Mouse (Mus musculus): ENCODE data around the gene Pithd1.

Gene Pithd1

GRCm38 (mm10) chr4:135986943-135987710 lies at the start of gene Pithd1:
Pithd1 (minus strand) TSS chr4:135987264.
- DNase-seq (ENCODE audit: low read depth), result peak; percentile 84

DNA sequence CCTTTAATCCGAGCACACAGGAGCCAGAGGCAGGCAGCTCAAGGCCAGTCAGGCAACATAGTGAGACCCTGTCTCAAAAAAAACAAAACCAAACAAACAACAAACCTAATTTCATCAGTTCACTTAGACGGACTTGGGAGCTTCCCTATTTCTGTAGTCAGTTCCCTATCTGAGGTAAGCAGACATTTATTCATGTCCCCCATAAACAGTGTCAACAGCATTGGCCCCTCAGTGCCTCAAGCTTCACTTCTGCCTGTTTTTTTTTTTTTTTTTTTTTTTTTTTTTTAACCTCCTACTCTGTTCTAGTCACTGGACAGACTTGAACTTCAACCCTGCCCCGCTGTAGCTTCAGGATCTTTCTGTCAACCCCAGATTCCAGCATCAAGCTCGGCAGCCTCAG lies 48.0 kb upstream of the Pithd1 start:
- DNase-seq (ENCODE audit: low read depth), result no peak

DNA sequence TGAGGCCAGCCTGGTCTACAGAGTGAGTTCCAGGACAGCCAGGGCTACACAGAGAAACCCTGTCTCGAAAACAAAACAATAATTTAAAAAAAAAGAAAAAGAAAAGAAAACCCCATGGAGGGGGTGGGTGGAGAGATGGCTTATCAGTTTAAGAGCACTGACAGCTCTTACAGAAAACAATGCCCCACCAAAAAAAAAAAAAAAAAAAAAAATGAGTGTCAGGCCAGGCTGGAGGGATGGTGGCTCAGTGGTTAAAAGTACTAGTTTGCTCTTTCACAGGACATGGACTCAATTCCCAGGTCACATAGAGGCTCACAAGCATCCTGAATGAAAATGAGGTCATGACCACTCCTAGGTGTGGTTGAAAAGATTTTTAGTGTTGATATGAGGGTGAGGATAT lies 46.2 kb upstream of the Pithd1 start:
- DNase-seq (ENCODE audit: low read depth), result no peak

GRCm38 (mm10) chr4:136030968-136031909 lies 44.2 kb upstream of the Pithd1 start:
- no peak for DNase-seq (ENCODE audit: low read depth)

DNA sequence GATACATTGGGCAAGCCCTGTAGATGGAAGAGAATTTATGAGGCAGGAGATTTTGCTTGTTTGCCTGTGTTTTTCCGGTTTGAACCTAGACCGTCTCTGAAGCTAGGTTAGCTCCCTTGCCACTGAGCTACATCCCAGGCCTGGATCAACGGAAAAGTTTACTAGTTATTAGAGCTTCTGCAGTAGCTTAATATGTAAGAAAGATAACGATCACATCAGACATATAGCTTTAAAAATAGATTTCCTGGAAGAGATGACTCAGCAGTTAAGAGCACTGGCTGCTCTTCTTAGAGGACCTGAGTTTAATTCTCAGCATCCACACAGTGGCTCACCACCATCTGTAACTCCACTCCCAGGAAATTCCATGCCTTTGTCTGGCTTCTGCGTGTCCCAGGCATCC lies 41.6 kb upstream of the Pithd1 start:
- no peak for DNase-seq (ENCODE audit: low read depth)

DNA sequence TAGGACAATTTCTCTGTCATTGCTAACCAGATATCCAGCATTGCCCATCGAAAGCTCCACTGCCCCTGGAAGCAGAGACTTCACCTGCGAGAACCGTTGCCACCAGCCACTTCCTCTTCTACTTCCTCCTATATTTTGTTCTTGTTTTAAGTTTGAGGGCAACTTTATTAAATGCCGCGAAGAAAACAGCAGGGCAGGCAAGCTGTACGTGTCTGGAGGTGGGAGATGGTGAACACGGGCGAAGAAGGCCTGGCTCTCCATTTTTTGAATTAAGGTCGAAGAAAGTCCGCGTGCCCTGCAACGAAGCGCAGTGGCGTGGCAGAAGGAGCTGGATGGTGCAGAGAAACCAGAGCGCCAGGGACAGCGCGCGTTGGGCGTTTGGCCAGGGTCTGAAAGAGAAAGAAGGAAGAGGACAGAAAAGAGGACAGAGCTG lies 41.1 kb upstream of the Pithd1 start:
- no peak for DNase-seq (ENCODE audit: low read depth)

DNA sequence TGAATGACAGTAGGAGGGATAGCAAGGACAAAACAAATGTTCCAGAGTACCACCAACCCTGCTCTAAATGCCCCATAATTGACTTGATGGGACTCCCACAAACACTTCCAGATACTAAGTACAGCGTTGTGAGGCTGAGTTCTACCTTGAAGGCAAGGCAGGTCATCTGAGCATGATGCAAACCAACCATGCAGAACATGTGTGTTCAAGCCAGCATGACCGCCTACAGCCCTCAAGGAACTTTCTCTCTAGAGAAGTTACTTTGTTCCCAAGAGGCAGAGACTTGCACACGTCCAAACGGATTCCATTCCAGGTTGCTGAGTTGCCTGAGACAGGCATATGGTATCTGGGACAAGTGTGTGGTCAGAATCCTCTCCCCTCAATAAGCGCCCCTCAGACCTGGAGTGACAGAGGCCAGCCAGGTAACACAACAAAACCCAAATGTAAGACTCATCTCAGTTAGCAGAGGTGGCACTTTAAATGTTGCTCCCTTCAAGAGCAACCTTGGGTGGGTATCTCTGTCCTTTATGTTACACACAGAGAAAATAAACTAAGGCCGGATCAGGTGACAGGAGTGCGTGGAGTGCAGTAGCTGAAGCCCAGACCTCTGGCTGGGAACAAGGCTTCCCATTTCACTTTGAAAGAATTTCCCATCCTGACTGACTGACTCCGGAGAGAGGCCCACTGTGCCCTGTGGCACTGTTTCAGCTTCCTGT lies 40.5 kb upstream of the Pithd1 start:
- DNase-seq (ENCODE audit: low read depth), result no peak

- no peak for DNase-seq (ENCODE audit: low read depth)
These were observed 38.3 kb upstream of the Pithd1 start for GRCm38 (mm10) chr4:136025350-136025749.

DNA sequence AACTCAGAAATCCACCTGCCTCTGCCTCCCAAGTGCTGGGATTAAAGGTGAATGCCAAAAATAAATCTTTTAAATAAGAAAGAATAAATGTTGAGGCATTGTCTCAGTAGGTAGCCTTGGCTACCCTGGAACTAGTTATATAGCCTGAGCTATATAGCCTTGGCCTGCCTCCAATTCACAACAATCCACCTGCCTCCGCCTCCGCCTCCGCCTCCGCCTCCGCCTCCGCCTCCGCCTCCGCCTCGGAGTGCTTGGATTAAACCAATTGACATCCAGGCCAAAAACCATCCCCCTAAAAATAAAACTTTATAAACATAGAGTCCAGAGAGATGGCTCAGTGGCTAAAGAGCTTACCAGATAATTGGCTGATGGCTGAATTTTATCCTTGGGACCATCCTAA lies 35.9 kb upstream of the Pithd1 start:
- DNase-seq (ENCODE audit: low read depth), result no peak

- DNase-seq (ENCODE audit: low read depth), result peak; percentile 99
These were observed 34.5 kb upstream of the Pithd1 start, which contains the start of gene Eloa for GRCm38 (mm10) chr4:136021549-136022047. Eloa (minus strand) TSS chr4:136021763.

DNA sequence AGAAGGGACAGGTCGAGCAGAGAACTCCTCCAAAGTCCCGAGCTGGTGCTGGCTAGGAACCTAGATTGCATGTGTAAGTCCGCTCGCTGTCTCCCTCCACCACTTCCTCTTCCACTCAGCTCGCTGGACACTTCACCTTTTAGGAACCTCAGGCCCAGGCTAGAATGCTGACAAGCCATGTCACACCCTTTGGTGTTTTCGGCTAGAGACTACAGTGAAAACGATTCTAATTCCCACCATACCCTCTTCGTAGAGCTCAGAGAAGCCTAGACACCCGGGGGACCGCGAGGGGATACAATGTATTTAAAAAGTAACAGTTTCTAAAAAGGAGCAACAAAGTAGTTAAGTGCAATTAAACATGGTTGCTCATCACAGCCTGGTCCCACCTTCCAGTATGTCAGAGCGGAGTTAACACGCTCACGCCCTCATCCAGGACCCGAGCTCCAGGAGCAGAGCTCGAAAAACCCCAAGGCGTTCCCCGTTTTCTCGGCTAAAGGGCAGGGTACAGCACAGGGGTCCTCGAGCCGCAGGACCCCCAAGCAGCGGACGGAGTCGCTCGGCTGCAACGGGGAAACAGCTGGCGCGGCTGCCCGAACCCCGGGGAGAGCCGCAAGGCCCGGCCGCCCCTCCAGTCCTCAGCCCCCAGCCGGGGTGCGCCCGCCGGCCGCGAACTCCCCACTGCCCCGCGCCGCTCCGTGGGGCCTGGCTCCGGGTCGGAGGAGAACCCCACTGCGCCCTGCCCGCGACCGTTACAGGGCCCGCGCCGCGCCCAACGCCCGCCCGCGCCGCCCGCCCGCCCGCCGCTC lies 33.9 kb upstream of the Pithd1 start:
- peak; percentile 53 for DNase-seq (ENCODE audit: low read depth)

GRCm38 (mm10) chr4:136016059-136016602 lies 29.1 kb upstream of the Pithd1 start:
- no peak for DNase-seq (ENCODE audit: low read depth)

DNA sequence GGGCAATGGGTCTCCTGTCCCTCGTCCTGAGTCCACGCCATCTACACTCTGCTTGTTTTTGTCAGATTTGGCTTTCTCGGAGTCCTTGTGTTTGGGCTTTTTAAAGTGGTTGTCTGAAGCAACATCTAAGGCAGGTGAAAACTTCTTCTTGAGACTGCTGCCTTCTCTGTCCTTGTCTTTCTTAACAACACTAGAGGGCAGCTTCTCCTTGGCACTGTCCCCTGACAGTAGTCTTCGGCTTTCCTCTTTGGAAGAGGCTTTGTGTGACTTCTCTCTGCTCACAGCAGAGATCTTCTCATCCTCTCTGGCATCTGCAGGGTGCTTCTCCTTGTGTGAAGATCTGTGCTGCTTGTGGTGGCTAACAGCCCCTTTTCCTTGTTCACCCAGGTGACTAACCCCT lies 23.5 kb upstream of the Pithd1 start:
- DNase-seq (ENCODE audit: low read depth), result no peak

DNA sequence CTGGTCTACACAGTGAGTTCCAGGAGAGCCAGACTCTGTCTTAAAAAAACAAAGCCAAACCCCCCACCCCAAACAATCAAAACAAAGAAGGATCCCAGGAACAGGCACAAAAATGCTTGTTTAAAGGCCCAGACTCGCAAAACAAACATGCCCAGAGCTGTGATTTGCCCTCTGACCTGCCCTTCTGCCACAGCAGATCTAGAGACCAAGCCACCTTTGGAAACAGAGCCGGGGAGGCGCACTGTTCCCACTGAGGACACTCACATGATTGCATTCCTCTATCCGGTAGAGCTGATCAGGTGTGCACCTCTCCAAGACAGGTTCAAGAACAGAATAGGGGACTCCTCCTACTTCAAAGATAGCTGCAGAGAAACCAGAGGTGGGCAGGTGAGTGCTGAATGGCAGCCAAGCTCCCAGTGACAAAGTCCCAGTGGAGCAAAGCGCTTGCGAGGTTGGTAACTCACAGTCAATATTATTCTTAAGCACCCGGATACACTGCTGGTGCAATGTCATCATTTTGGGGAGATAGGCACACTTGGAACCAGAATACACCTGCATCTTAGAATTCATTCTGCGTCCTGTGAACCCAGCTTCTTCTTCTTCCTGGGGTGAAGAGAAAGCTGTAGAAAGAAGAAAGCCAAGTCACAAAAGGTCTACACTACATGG lies 21.9 kb upstream of the Pithd1 start:
- no peak for DNase-seq (ENCODE audit: low read depth)

GRCm38 (mm10) chr4:136006821-136007220 lies 19.8 kb upstream of the Pithd1 start:
- DNase-seq (ENCODE audit: low read depth), result no peak

DNA sequence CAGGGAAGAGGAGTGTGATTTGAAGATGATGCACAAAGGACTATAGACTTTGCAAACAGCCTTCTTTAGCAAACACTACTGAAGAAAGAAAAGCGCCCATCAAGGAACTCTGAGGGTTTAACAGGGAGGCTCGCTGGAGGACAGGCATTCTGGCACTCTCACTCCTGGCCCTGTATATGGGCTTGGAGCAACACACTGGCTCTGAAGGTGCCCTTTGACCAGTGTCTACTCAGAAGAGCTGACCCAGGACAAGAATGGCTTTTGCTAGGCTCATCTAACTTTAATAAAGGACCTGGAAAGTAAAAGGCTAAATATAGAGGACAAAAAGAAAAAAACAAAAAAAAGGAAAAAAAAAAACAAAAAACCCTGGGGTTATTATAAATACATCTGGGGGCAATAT lies 17.9 kb upstream of the Pithd1 start:
- DNase-seq (ENCODE audit: low read depth), result no peak

- DNase-seq (ENCODE audit: low read depth), result no peak
These were observed 17.1 kb upstream of the Pithd1 start for GRCm38 (mm10) chr4:136004107-136004675.

GRCm38 (mm10) chr4:135995118-135995517 lies 8.1 kb upstream of the Pithd1 start:
- DNase-seq (ENCODE audit: low read depth), result no peak

DNA sequence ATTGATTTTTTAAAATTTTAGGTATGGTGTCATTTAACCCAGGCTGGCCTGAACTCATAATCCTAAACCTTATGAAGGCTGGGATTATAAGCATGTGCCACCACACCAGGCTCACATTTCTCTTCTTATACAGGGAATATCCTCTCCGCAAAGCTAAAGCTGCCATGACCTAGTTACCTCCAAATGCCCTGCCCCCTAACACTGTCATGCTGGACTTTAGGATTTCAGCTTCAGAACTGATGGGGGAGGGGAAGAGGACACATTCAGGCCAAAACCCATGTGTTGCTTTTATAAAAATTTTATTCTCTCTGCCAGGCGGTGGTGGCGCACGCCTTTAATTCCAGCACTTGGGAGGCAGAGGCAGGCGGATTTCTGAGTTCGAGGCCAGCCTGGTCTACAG lies 6.9 kb upstream of the Pithd1 start:
- no peak for DNase-seq (ENCODE audit: low read depth)

- no peak for DNase-seq (ENCODE audit: low read depth)
These were observed 650 bp upstream of the Pithd1 start for GRCm38 (mm10) chr4:135987714-135988113.

All from c-Kit-positive CD71-negative TER-119-negative erythroid progenitor cells, embryonic 14.5 days (primary cell).